Mouse (Mus musculus) heart, postnatal 0 days (tissue): ENCODE data around the gene D230025D16Rik.

Experiments
- CTCF ChIP-seq: IDR thresholded peaks from 2 replicates; pipeline ENCODE4 v1.5.1; 2016; ENCODE audit warnings: antibody characterized with exemption, control low read depth, low read depth
- EP300 ChIP-seq: IDR thresholded peaks from 2 replicates; pipeline ENCODE4 v1.6.1; 2016; ENCODE audit warnings: antibody characterized with exemption, low read depth

DNA sequence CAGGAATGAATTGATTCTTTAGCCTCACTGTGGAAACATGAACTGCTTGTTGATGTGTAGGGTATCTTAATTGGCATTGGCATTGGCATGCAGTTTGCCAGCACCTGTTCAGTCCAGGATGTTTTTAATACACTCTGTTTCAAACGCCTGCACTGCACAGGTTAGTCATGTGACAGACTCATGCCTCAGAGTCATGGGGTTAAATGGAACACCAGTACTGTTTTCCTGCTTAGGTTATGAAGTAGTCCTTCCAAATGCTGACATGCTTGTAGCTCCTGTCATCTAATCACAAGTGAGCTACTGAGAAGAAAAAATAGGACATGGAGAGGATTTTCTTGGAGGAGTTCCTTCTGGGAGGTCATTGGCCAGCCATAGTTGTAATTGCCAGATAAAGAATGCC lies 10.3 kb downstream of the D230025D16Rik start:
- TF ChIP-seq EP300 (no peak), CTCF (no peak)
